Mouse (Mus musculus) cerebral cortex, adult 2 months (tissue): ENCODE data around the gene Ppm1e.

ENCODE experiments used
- WGBS: fragments of 180-500 bp; shearing (Covaris S2); methylation state at CpG from one replicate; pipeline ENCODE4 v1.1.7; 2018; 5-methylcytosine and 5-hydroxymethylcytosine counted together

Gene Ppm1e

GRCm38 (mm10) chr11:87250132-87250531 lies 108.7 kb downstream of the Ppm1e start:
- WGBS: 73% methylated on average over 6 of the region's 6 CpGs

GRCm38 (mm10) chr11:87247494-87247866 lies 111.3 kb downstream of the Ppm1e start:
- WGBS: 32% methylated on average over 5 of the region's 5 CpGs

- WGBS: 32% methylated on average over 9 of the region's 9 CpGs
These were observed 111.9 kb downstream of the Ppm1e start for GRCm38 (mm10) chr11:87246724-87247493.

GRCm38 (mm10) chr11:87246107-87246651 lies 112.6 kb downstream of the Ppm1e start:
- 50% methylated on average over 4 of the region's 4 CpGs for WGBS

- WGBS: 60% methylated on average over 9 of the region's 9 CpGs
These were observed 113.5 kb downstream of the Ppm1e start for GRCm38 (mm10) chr11:87245171-87245840.

- 50% methylated on average over 7 of the region's 7 CpGs for WGBS
These were observed 117.6 kb downstream of the Ppm1e start for GRCm38 (mm10) chr11:87241256-87241655.

GRCm38 (mm10) chr11:87240833-87241215 lies 118.0 kb downstream of the Ppm1e start:
- 54% methylated on average over 4 of the region's 4 CpGs for WGBS

- WGBS: 46% methylated on average over 15 of the region's 15 CpGs
These were observed 118.5 kb downstream of the Ppm1e start for GRCm38 (mm10) chr11:87240141-87240832.

GRCm38 (mm10) chr11:87238891-87239530 lies 119.8 kb downstream of the Ppm1e start:
- WGBS: 45% methylated on average over 7 of the region's 7 CpGs

GRCm38 (mm10) chr11:87235486-87235872 lies 123.3 kb downstream of the Ppm1e start:
- WGBS: 22% methylated on average over 5 of the region's 5 CpGs

GRCm38 (mm10) chr11:87234743-87235485 lies 123.9 kb downstream of the Ppm1e start:
- 66% methylated on average over 12 of the region's 12 CpGs for WGBS

- WGBS: 56% methylated on average over 5 of the region's 5 CpGs
These were observed 125.4 kb downstream of the Ppm1e start for GRCm38 (mm10) chr11:87233377-87233776.

- 74% methylated on average over 5 of the region's 5 CpGs for WGBS
These were observed 131.8 kb downstream of the Ppm1e start for GRCm38 (mm10) chr11:87227056-87227455.

GRCm38 (mm10) chr11:87222686-87223085 lies 136.1 kb downstream of the Ppm1e start:
- WGBS: 72% methylated on average over 3 of the region's 3 CpGs

GRCm38 (mm10) chr11:87212313-87212712 lies 146.5 kb downstream of the Ppm1e start:
- 82% methylated on average over 5 of the region's 5 CpGs for WGBS
